Mouse (Mus musculus): Measurements from ENCODE around the gene Fam71f2. TPM values are rescaled to one million over a fixed set of nuclear protein-coding genes. Genes with fewer than 3 reads are reported as not detected.

Fam71f2 gene
- total RNA-seq, 2 experiments from 2014 or later, result not detected

DNA sequence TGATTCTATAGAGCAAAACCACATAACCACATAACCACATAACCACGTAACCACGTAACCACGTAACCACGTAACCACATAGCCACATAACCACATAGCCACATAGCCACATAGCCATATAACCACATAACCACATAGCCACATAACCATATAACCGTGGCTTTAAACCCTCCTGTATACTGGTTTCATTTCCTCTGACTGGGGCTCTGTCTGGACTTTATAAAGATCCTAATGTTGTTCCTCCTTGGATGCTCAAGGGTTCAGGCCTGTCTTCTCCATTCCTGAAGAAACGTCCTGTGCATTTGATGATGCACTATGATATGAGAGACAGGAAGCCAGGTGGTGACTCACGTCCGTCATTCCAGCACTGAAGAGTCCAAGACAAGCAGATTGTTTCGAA lies 47.6 kb downstream of the Fam71f2 start:
- no peak for DNase-seq
- intact Hi-C loops (cut with DNase I), result no loop called here

- DNase-seq, result no peak
- intact Hi-C loops (cut with DNase I), result no loop called here
These were observed 50.1 kb downstream of the Fam71f2 start for GRCm38 (mm10) chr6:29329514-29329913.

Other genes with a start within 250 kb of the Fam71f2 start
- gene Lep, start 219.4 kb upstream of the Fam71f2 start, total RNA-seq (2021), result under 1 TPM; 0.69 to 1.00 TPM
- gene Rbm28, start 114.6 kb upstream of the Fam71f2 start, total RNA-seq (2021), result 10 to 100 TPM; 19.5 to 21.0 TPM
- 1 to 10 TPM; 4.2 to 4.7 TPM for gene Prrt4, start 100.0 kb upstream of the Fam71f2 start, total RNA-seq (2021)
- 10 to 100 TPM; 25.2 to 27.0 TPM for gene Impdh1, start 63.2 kb upstream of the Fam71f2 start, total RNA-seq (2021)
- 1 to 10 TPM; 4.6 to 5.3 TPM for gene Hilpda, start 7.1 kb upstream of the Fam71f2 start, total RNA-seq (2021)
- not detected for gene Fam71f1, start 39.5 kb downstream of the Fam71f2 start, total RNA-seq (2021)
- gene Calu, start 68.5 kb downstream of the Fam71f2 start, total RNA-seq (2021), result 100 to 1,000 TPM; 262 TPM
- gene Opn1sw, start 108.9 kb downstream of the Fam71f2 start, total RNA-seq (2021), result not detected
- 1 to 10 TPM; 3.6 TPM for gene Ccdc136, start 116.7 kb downstream of the Fam71f2 start, total RNA-seq (2021)
- 100 to 1,000 TPM; 146 to 175 TPM for gene Flnc, start 153.7 kb downstream of the Fam71f2 start, total RNA-seq (2021)
- gene Atp6v1f, start 188.1 kb downstream of the Fam71f2 start, total RNA-seq (2021), result 100 to 1,000 TPM; 108 to 110 TPM
- not detected for gene Atp6v1fnb, start 191.8 kb downstream of the Fam71f2 start, total RNA-seq (2021)
- gene Kcp, start 228.4 kb downstream of the Fam71f2 start, total RNA-seq (2021), result 10 to 100 TPM; 11.9 to 12.3 TPM
- 1 to 10 TPM; 3.0 to 3.2 TPM for gene Irf5, start 247.0 kb downstream of the Fam71f2 start, total RNA-seq (2021)

All from heart, postnatal 14 days (tissue).